In the genomic region with DNA sequence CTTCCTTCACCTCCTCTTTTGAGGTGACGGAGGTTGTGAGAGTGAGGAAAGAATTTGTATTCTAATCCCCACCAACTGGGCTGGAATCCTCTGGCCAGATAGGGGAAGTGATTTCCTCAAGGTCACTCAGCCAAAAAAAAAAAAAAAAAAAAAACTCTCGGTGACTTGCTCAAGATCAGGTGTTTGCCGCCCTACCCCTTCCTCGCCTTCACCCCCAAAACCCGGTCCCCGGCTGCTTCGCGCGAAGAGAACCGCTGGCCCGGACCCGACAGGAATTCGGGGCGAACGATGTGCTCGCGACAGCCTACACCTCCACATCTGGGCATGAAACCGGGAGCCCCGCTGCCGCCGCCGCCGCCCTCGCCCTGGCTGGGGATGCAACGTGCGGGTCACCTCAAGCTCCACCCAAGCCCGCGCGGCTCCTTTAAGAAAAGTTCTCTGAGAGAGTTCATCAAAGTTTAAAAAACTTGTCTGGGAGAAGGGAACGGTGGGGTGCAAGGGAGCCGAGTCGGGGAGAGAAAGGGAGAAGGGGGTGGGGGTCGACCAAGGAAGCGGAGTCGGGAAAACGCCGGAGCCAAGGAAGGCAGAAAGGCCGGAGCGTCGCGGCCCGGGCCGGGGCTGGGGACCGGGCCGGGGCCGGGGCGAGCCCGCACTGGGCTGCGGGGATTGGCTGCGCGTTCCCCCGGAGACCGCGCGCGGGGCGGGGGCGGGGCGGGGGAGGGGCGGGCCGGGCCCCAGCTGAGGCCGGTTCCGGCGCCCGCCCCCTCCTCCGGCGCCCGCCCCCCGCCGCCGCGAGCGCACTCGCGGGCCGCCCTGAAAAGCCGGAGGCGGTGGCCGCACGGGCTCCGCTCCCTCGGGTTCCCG, we compare ENCODE assay signal across 9 mouse cellular contexts. TPM values are rescaled to one million over a fixed set of nuclear protein-coding genes. Genes with fewer than 3 reads are reported as not detected.
DNase-seq lines count a peak whose midpoint lies in the region; ATAC-seq and TF ChIP-seq lines count a peak whose summit lies in the region.
"Had no signal": no experiment of that assay in that cellular context is flagged by ENCODE, and none has a peak within 500 bp of the region (broad histone marks: within the 10 kb centered on the region; RNA-seq: fewer than 3 reads in every experiment).

No protein-coding gene starts in this region.

- no peaks in the 10 kb centered on the region for H3K9me3 ChIP-seq in lung, embryonic 16.5 days (ENCODE audit: control insufficient read depth, low read length)

- peak overlapping the region; percentile 73 for H3K9ac ChIP-seq in lung, embryonic 16.5 days (ENCODE audit: low read length)

- TF ChIP-seq CTCF in cortical plate, adult 2 months (IDR thresholded peaks at IDR 0.05; ENCODE audit: extremely low read depth, insufficient read depth, low read length): no peak
- no peak for TF ChIP-seq CTCF in kidney, adult 2 months (conservative IDR thresholded peaks at IDR 0.05; ENCODE audit: insufficient read depth, insufficient read length, low read depth, low read length)

- H3K27ac ChIP-seq in cortical plate, adult 2 months (ENCODE audit: insufficient read depth, low read length): no peak overlapping the region
- peak overlapping the region; percentile 96 for H3K27ac ChIP-seq in kidney, adult 2 months (ENCODE audit: insufficient read depth, low read depth, low read length)
- H3K27ac ChIP-seq in lung, embryonic 16.5 days (ENCODE audit: low read length): peak overlapping the region; percentile 27; the same call in 1 of the 2 replicates

- H3K36me3 ChIP-seq in kidney, adult 2 months (ENCODE audit: control insufficient read depth, insufficient read depth, low read length): no peaks in the 10 kb centered on the region
- H3K36me3 ChIP-seq in lung, embryonic 16.5 days (ENCODE audit: control insufficient read depth, insufficient read depth, low read length): no peaks in the 10 kb centered on the region

- WGBS in kidney, adult 2 months: under 1% methylated on average over 57 of the region's 83 CpGs
- WGBS in lung, embryonic 16.5 days: under 1% methylated on average over 48 of the region's 83 CpGs

- H3K4me1 ChIP-seq in cortical plate, adult 2 months (ENCODE audit: control insufficient read depth, insufficient read depth, low read length): no peaks in the 10 kb centered on the region; the same call in 1 of the 2 replicates
- peaks cover 8% of the 10 kb centered on the region; the same call in 1 of the 2 replicates for H3K4me1 ChIP-seq in kidney, adult 2 months (ENCODE audit: control insufficient read depth, insufficient read depth, low read length)
- peaks cover 18% of the 10 kb centered on the region for H3K4me1 ChIP-seq in lung, embryonic 16.5 days (replicated peaks; ENCODE audit: control insufficient read depth, insufficient read depth, low read length)

- H3K4me2 ChIP-seq in lung, embryonic 16.5 days (ENCODE audit: low read depth, low read length): peak overlapping the region; percentile 99

- ATAC-seq in lung, embryonic 16.5 days (ENCODE audit: low read depth): peak; percentile 95
- ATAC-seq in megakaryocyte progenitor cell, adult 5-6 weeks (replicated peaks; ENCODE audit: poor library complexity): no peak

- H3K4me3 ChIP-seq in cortical plate, adult 2 months (ENCODE audit: insufficient read depth, low read length): peak overlapping the region; percentile 54
- H3K4me3 ChIP-seq in kidney, adult 2 months (ENCODE audit: insufficient read depth, low read depth, low read length): peak overlapping the region; percentile 85
- peak overlapping the region; percentile 76 for H3K4me3 ChIP-seq in lung, embryonic 16.5 days (ENCODE audit: low read length)

- peak; percentile 8 for DNase-seq in cerebellum, postnatal 14 days
- DNase-seq in cerebellum, adult 11 months: no peak
- peak; percentile 41 for DNase-seq in heart, adult 8-10 months (ENCODE audit: low spot score)
- peak; percentile 81 for DNase-seq in kidney, adult 2 months
- DNase-seq in ovary, postnatal 36 days (ENCODE audit: low spot score): peak; percentile 74

- no peaks in the 10 kb centered on the region for H3K27me3 ChIP-seq in kidney, adult 2 months (replicated peaks; ENCODE audit: control insufficient read depth, insufficient read depth, low read length)
- peaks cover 30% of the 10 kb centered on the region for H3K27me3 ChIP-seq in lung, embryonic 16.5 days (ENCODE audit: control insufficient read depth, insufficient read depth, low read depth, low read length)

- no peak for TF ChIP-seq POLR2A in cortical plate, adult 2 months (IDR thresholded peaks at IDR 0.05; ENCODE audit: extremely low read depth, insufficient read depth, low read length)
- TF ChIP-seq POLR2A in kidney, adult 2 months (IDR thresholded peaks at IDR 0.05; ENCODE audit: low read depth, low read length): peak; percentile 31

RNA-seq across cellular contexts. Expression of a gene that starts 0.6 kb away (rescaled TPM):
- 4.0 and 4.9 TPM in 2 replicates for polyA plus RNA-seq in cortical plate, adult 2 months (2012; rRNA removed)
- 10 to 100 TPM; 24.9 to 28.7 (median 26.5) TPM for total RNA-seq in heart, adult 8-10 months (2022)
- 257 and 303 TPM in 2 replicates for polyA plus RNA-seq in kidney, adult 2 months (2012; rRNA removed)
- 10.8 and 14.1 TPM in 2 replicates for polyA plus RNA-seq in lung, embryonic 16.5 days (2015; fragmentation: Nextera tagmentation; extraction: Ambion mirVana)
- 0.15 and 0.20 TPM in 2 replicates for total RNA-seq in megakaryocyte progenitor cell, adult 5-6 weeks (2015)
- 0.41 TPM in 1 of 2 replicates, not detected in the other for total RNA-seq in megakaryocyte progenitor cell, adult 5-6 weeks (2017)
- total RNA-seq: MEL had no signal

RNA-seq across cellular contexts. Expression of a gene that starts 37.8 kb away (rescaled TPM):
- 215 and 220 TPM in 2 replicates for polyA plus RNA-seq in cortical plate, adult 2 months (2012; rRNA removed)
- 100 to 1,000 TPM; 182 to 262 (median 217) TPM for total RNA-seq in heart, adult 8-10 months (2022)
- 139 and 147 TPM in 2 replicates for polyA plus RNA-seq in kidney, adult 2 months (2012; rRNA removed)
- polyA plus RNA-seq in lung, embryonic 16.5 days (2015; fragmentation: Nextera tagmentation; extraction: Ambion mirVana): 455 and 472 TPM in 2 replicates
- total RNA-seq in megakaryocyte progenitor cell, adult 5-6 weeks (2015): 8.3 and 15.7 TPM in 2 replicates
- 34.4 and 37.3 TPM in 2 replicates for total RNA-seq in megakaryocyte progenitor cell, adult 5-6 weeks (2017)

RNA-seq across cellular contexts. Expression of a gene that starts 43.0 kb away (rescaled TPM):
- 0.11 and 0.23 TPM in 2 replicates for polyA plus RNA-seq in cortical plate, adult 2 months (2012; rRNA removed)
- total RNA-seq in heart, adult 8-10 months (2022): not detected
- polyA plus RNA-seq in kidney, adult 2 months (2012; rRNA removed): 0.08 and 0.11 TPM in 2 replicates
- polyA plus RNA-seq in lung, embryonic 16.5 days (2015; fragmentation: Nextera tagmentation; extraction: Ambion mirVana): 16.1 and 17.0 TPM in 2 replicates
- total RNA-seq in megakaryocyte progenitor cell, adult 5-6 weeks (2015): 8.1 and 8.4 TPM in 2 replicates
- 12.0 and 14.5 TPM in 2 replicates for total RNA-seq in megakaryocyte progenitor cell, adult 5-6 weeks (2017)

RNA-seq across cellular contexts. Expression of a gene that starts 50.2 kb away (rescaled TPM):
- polyA plus RNA-seq in cortical plate, adult 2 months (2012; rRNA removed): 15.3 and 15.4 TPM in 2 replicates
- 10 to 100 TPM in 3 of 4 experiments, 1 to 10 TPM in 1; 7.4 to 12.3 (median 10.8) TPM for total RNA-seq in heart, adult 8-10 months (2022)
- 9.8 and 10.4 TPM in 2 replicates for polyA plus RNA-seq in kidney, adult 2 months (2012; rRNA removed)
- polyA plus RNA-seq in lung, embryonic 16.5 days (2015; fragmentation: Nextera tagmentation; extraction: Ambion mirVana): 23.6 and 24.4 TPM in 2 replicates
- total RNA-seq in megakaryocyte progenitor cell, adult 5-6 weeks (2015): 17.9 and 19.0 TPM in 2 replicates
- 12.8 and 15.3 TPM in 2 replicates for total RNA-seq in megakaryocyte progenitor cell, adult 5-6 weeks (2017)

Comparison
In these comparisons a context has a peak if more than half of its experiments do, and no peak if none do; other contexts are left out.
1. RNA of a gene that starts 0.6 kb away (polyA plus RNA-seq): 257 to 303 TPM in kidney, adult 2 months; 10.8 to 14.1 TPM in lung, embryonic 16.5 days and 4.0 to 4.9 TPM in cortical plate, adult 2 months; every median in the first group is over 10 times any median in the second.
2. RNA of a gene that starts 43.0 kb away (polyA plus RNA-seq): 16.1 to 17.0 TPM in lung, embryonic 16.5 days; 0.11 to 0.23 TPM in cortical plate, adult 2 months and 0.08 to 0.11 TPM in kidney, adult 2 months; every median in the first group is over 10 times any median in the second.
3. Peak in every context shown above with its lines, with median percentiles within 50 percentile points of each other: H3K4me3 ChIP-seq.